Mouse (Mus musculus): ENCODE data around the gene Prkn.

Prkn gene

DNA sequence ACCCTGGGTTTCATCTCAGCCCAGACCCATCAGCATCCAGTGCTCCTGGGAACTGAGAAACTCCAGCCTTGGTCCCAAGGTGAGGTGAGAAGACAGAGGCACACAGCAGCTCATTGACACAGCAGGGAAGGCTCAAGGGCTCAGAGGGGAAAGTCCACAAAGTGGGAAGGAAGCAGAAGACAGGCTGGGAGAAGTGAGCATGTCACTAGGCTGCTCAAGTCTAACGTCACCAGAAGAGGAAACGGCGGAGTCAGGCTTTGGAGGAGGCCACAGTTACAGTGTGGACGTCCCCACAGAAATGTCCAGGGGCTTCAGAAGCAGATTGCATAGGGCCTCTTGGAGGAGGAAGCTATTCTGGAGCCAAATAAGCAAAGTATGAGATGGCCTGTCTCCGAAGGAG lies 1189.2 kb downstream of the Prkn start:
- DNase-seq: no peak

DNA sequence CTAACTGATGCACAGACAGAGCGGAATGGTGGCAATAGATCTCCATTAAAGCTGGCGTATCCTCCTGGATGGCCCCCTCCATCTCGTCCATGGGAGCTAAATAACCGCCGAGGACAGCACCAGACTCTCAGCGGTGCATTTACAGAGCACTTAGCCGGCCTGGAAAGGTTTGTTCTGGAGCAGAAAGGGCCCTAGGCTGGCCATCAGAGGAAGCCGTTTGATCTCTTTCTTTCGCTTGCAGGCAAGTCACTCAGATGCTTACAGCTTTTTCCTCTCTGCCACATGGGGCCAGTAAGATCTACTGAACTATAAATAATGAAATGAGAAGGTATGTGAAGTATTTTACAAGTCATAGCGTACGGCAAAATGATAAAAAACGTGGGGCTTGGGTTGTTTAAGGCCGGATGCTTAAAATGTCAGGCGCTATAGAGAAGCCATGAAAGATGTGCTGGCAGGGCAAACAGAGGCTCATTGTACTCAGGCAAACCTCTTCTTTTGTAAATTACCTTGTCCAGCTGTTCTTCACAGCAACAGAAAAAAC lies 1189.8 kb downstream of the Prkn start:
- no peak for DNase-seq

DNA sequence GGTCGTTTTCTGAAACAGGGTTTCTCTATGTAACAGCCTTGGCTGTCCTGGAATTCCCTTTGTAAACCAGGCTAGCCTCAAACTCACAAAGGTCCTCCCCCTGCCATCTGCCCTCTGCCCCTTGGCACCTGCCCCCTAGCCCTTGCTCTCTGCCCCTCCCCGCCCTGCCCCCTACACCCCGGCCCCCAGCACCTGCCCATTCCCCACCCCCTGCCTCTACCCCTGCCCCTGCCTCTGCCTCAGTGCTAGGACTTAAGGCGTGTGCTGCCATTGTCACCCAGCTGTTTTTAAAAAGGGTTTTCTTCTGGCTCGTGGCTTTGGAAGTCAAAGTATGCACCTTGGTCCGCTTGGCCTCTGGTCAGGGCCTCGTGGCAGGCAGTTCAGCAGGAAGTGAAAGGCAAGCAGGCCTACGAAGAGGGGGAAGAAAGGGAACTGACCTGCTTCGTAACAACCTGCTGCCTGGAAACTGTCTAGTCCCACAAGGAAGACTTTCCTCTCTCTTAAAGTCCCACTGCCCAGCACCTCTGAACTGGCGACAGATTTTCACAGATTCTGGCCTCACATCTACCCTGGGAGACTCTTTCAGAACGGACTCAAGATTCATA lies 1190.5 kb downstream of the Prkn start:
- DNase-seq: peak; percentile 19

DNA sequence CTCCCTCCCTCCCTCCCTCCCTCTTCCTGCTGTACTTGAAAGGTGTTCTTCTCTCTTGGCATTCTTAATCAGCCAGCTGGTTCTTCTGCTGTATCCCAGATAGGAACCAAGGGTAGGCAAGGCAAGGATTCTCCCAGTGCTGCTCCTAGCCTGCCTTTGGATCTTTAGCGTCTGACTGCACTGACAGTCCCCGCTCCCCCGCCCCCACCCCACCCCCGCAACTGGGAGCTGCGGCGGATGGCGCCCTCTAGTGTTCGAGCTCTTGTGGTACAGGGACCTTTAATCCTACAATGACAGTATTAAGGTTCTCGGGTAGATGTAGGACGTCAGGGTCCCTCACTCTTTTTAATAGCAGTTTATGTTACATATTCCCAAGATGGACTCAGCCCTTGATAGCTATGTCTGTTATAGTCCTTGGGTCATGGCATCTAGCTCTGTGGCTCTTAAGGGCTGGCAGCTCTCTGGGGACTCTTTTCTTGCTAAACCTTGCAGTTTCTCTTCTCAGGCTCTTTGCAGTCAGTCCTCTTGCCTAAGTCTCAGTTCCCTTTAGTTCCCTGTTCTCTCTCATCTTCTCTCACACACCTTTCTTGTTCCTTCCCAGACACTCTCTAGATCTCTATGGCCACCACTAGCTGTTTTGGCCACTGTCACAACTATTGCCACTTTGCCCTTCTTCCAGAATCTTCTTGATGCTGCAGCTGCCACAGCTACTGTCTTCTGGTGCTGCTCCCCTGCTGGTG lies 1191.2 kb downstream of the Prkn start:
- DNase-seq: peak; percentile 59

DNA sequence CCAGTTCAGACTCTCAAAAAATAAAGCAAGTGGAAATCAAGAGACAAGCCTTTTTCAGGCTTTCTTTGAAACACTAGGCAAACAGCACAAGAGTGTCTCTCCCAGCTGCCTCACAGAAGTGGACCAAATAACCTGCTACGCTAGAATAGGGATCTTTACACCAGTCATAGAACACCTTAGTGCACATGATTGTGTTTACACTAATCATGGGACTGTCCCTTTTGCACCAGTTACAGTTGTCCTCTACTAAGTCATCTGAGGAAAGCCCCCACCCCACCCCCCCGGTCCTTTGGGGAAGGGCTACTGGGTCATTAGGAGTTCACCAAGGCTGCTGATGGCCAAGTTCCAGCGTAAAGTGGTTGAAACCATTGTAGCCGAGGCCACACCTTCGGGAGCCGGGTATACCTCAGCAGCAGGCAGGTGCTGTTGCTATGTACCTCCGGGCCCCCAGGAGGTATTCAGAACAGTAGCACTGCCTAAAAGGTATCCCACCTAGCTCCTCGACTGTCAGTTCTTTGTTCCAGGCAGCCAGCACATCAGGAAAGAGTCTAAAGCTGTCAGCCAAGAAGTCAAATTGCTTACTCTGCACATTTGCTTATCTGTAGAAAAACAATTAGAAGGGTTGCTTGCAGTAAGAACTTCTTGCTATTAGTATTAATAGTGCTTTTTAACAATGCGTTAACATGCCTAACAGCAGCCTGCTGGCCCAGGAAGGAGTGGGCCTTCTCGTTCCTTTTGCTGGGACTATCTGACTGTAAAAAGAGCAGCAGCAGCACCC lies 1192.0 kb downstream of the Prkn start:
- DNase-seq: no peak

DNA sequence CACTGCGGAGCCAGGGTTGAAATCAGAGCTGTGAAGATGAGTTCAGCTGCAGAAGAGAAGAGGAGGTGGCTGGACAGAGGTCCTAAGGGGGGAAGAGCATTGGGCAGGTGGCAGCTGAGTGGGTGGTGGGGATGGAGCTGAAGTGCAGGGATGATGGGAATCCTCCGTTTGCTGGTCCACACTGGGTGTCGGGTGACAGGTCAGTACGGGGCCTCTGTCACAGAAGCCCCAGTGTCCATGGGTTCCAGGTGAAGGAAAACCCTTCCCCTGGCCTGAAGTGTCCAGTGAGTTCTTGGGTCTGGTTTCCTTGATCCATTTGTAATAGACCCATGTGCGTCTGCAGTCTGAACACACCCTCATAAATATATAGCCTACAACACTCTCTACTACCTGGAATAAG lies 1195.2 kb downstream of the Prkn start:
- DNase-seq: no peak

DNA sequence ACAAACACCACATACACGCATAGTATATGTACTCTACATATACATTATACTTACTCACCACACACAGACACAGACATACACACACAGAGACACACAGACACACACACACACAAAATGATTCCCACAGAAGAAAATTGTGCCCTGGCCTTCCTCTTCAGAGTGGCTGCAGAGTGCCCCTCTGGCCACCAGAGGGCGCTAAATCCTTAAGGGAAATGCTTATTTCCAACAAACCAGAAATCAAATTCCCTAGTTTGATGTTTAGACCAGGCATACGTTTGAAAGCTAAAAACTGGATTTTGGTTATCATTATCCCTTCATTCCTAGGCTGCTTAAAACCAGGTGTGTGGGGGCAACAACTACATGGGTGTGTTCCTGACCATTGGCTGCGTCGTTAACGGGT lies 1196.0 kb downstream of the Prkn start:
- DNase-seq: peak; percentile 60

DNA sequence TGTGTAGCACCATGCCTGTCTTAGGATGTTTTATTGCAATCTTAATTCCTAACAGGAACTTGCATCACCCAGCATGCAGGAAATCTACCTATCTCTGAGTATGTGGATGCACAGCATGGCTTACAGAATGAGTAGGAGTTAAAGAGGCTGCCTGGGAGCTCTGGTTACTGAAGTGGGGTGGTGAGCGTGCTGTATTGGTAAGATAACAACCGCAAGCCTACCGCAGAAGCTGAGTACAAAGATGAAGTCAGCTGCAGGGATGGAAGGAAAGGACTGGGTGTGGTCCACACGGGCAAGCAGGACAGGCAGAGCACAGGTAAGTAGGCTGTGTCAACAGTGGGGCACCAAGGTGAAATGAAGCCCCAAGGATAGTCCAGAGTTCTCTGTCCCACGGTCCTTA lies 1196.9 kb downstream of the Prkn start:
- no peak for DNase-seq

DNA sequence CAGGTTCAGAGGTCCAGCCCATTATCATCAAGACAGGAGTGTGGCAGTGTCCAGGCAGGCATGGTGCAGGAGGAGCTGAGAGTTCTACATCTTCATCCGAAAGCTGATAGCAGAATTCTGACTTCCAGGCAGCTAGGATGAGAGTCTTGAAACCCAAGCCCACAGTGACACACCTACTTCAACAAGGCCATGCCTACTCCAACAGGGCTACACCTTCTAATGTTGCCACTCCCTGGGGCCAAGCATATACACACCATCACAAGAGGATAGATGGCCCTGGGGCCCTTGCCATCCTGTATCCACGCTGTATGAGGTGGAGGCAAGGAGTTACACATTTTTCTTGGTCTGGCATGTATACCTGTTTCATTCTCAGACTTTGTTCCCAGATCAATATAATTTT lies 1197.4 kb downstream of the Prkn start:
- DNase-seq: no peak

DNA sequence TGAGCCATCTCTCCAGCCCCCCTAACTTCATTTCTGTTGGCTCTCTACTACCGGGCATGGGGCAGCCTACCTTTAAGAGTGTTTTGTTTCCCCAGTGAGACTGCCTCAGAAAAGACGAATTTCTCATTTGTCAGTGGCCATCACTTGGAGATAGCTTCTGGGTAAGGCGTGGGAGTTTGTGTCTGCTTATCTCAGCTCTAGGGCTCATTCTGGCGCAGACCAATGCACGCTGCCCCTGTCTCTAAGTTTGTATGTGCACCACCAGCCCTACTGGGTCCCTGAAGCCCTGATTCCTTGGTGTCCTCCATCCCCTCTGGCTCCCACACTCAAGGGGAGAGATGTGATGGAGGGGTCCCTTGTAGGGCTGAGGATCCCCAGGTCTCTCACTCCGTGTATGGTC lies 1198.3 kb downstream of the Prkn start:
- DNase-seq: no peak

DNA sequence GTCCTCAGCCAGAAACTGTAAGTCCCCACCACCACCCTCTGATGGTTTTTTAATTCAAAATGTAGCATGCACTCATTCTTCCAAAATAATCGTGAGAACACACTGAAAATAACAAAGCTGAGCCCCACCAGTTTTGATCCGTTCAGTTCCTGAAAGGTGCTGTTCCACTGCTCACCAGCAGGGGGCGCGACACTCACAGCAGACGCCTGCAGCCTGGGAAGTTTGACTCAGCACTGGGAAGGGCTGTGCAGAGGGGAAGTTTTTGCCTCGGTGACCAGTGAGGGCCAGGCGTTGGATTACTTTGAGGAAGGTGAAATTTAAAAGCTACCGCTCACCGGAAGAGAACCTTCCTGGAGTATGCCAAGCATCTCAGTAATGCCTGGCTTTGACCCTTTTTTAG lies 1199.0 kb downstream of the Prkn start:
- peak; percentile 85 for DNase-seq

DNA sequence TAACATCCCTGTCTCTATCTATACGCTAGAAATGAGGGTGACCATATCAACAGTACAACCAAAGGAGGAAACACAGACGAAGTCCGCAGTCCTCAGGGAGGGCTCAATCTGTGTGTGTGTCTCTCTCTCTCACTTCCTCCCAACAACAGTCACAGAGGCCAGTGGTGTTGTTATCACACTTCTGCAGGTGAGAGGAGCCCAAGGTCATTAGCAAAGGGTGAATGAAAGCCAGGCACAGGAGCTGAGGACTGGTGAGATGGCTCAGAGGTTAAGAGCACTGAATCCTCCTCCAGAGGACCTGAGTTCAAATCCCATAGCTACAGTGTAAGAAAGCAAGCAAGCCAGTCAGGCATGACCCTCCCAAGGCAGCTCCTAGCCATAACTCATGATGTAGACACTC lies 1199.7 kb downstream of the Prkn start:
- no peak for DNase-seq

DNA sequence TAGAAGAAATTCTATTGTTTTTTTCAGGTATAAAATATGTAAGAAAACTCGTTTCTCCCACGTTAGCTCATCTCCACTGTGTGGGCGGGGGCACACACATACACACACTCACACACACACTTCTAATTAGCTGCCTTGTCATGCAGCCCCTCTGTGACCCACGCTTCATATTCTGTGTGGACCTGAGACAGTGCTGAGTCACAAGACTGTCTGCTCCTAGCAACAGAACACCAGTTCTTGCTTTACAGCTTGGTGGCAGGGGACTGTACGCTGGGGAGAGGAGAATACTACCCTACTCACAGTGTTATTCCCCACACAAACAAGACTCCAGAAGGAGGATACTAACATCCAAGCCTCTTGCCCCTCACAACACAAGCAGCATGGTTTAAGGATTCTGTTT lies 1200.4 kb downstream of the Prkn start:
- no peak for DNase-seq

DNA sequence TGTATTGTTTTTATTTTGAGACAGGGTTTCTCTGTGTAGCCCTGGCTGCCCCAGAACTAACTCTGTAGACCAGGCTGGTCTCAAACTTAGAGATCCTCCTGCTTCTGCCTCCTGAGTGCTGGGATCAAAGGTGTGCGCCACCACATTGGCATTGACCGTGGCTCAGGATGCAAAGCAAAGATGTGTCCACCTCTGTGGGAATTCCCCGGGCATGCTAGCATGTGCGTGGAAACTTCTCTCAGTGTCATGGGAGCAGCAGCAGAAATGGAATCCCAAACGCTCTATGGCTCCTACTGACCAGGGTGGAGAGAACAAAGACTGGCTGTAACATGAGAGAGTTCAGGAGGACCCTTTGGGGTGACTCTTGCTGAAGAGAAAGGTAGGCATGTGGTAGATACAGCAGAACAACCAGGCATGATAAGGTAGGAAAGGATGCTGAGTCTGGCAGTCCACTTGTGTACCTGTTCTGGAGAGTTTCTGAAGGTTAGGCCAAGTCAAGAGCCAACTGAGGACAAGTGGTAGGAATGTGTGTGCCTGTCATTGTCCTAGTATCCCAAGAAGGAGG lies 1201.0 kb downstream of the Prkn start:
- DNase-seq: no peak

DNA sequence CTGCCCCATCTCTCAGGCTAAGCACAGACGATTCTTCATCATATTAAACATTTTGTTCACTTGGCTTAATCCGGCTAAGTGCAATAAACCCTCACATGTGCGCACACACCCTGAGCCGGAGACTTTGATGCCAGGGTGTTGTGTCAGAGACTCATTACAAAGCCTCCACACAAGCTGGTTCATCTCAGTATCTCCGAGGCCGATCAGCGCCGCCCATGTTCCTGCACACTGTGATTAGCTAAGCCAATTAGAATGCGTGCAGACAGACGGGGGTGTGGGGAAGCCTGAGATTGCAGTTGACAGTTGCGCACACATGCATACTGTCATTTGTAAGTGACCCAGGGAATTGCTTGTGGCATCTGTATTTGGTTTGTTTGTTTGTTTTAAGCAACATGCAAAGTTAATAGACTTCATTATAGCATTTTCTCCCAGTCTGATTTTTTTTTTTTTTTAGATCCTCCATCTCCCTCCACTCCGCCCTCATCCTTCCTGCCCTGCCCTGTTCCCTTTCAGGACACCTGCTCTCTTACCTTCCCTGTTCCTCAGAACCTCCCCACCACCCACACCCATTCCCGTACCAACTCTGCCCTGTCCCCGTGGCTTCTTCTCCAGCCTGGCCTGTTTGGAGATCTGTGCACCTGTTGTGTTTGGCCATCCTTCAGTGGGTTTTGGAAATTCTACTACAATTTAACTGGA lies 1202.5 kb downstream of the Prkn start:
- no peak for DNase-seq

DNA sequence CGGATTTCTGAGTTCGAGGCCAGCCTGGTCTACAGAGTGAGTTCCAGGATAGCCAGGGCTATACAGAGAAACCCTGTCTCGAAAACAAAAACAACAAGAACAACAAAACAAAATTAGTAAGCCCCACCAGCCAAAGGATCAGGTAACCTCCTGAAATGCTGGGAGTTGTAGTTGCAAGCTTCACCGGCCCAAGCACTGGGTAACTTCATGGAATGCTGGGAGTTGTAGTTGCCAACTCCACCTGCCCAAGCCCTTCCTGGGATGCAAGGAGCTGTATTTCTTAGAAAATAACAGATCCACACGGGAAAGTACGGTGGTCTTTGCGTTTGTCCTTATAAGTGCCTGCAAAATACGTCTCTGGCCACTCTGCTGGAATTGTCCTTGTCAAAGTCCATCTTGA lies 1204.0 kb downstream of the Prkn start:
- no peak for DNase-seq

DNA sequence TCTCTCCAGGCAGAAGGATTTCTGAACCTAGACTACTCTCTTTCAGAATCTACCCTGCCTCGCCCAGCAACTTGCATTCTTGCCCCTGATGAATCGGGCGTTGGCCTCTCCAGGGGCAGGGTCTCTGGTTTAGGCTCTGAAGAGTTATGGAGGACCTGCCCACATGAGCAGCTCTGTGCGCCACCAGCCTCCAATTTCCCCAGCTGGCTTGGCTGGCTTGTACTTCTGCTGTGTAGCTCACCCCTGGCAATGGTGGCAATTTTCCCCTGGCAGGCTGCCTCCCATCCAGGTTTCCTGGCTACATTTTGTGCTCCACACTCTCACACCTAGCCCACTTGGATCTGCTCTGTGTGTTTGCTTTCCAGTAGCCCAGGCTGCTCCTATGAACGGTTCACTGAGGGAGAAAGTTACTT lies 1205.7 kb downstream of the Prkn start:
- DNase-seq: no peak

DNA sequence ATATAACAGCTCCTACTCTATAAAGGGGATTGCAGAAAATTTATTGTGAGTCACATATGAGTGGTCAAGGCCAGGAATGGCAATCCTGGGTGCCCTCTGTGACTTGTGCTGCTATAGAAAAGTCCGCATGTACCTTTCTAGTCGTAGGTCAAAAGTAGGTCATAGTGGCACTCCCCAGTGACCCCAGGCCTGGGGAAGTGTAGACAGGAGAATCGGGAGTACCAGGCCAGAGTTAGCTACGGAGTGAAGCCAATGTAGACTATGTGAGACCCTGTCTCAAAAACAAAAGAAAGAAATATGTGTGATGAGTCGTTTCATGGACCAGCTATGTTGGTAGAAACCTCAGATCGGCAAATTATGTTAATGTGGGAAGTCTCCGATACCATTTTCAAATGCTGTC lies 1206.8 kb downstream of the Prkn start:
- DNase-seq: no peak

DNA sequence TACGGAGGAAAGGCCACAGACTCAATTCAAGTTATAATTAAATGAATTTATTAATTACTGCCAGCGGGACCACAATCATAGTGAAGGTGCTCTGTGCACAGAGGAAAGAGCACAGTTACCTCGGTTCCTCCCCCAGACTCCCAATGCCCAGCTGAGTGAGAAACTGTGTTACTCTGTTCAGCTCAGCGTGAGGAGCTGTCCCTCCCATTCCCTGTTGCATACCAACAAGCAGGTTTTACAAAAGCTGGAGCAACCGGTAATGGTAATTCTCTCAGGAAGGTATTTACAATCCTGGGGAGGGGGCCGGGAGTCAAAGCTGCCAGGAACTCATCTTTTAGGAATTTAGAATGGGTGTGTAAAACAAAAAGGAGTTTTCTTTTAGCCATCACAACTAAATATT lies 1207.3 kb downstream of the Prkn start:
- DNase-seq: no peak

DNA sequence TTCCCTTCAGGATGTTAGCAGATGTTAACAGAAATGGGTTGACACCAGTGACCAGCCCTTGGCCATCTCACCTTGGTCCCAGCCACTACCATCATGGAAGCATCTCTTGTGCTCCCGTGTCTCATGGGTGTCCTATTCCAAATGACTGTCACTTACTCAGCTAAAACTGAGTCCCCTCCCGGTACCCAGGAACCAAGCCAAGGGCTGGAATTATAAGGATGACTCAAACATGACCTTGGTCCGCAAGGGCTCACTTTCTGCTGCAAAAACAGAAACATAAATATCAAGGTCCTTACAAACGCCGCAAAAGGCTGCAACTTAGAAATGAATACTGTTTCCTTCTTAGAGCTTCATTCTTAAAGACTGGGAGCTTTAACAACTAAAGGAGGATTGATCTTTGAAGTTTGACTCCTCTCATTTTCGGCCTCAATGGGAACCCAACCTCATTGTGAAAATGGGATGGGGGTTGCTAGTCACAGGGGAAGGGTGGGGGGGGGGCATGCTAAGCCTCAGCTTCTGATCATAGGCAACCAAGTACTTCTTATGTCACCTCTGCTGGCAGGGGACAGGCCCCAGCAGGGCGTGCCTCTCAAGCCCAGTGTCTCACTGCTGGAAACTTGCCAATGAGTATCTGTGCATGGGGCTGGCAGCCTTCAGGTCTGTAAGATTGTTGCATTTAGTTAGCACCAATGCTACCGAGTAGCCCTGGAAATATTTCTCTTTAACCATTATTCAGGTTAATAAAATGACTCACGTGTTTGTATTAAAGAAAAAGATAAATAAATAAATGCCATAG lies 1208.7 kb downstream of the Prkn start:
- DNase-seq: no peak

DNA sequence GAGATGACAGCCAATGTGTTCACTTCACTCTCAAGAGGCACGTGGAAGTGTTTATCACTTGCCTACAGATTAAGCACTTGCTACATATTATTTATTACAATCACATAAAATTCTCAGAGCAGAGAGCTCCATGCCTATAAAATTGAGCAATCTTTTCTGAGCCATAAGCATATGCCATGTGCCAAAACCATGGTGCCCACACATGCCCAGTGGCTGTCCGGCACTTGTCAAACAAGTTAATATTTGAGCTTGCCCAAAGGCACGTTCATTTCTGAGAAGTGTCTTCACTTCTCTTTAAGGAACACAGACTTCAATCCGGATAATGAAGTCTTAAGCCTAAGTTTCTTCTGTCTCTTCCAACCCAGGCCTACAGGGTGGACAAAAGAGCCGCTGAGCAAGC lies 1210.1 kb downstream of the Prkn start:
- DNase-seq: no peak

DNA sequence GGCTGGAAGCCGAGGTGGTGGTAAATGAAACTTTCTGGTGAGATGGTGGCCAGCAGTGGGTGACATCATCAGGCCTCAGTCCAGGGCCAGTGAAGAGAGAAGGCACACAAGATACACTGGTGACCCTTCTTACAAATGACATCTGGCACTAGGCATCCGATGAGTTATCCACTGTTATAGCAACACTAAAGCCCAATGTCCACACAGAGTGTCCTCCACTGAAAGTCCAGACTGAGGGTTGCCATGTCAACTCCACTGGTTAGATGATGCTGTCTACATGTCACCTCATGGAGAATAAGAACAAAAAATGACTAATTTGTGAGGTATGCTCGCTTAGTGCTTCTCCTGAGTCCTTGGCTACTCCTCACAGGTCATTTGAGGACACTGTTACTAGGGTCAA lies 1210.8 kb downstream of the Prkn start:
- no peak for DNase-seq

Measured in kidney, postnatal 14 days (tissue).